Mouse (Mus musculus): ENCODE data around the gene Dnpep. TPM values are rescaled to one million over a fixed set of nuclear protein-coding genes. Genes with fewer than 3 reads are reported as not detected.

Dnpep gene
- total and polyA plus RNA-seq, 3 experiments = 35.0 to 73.8 (median 50.4) TPM

DNA sequence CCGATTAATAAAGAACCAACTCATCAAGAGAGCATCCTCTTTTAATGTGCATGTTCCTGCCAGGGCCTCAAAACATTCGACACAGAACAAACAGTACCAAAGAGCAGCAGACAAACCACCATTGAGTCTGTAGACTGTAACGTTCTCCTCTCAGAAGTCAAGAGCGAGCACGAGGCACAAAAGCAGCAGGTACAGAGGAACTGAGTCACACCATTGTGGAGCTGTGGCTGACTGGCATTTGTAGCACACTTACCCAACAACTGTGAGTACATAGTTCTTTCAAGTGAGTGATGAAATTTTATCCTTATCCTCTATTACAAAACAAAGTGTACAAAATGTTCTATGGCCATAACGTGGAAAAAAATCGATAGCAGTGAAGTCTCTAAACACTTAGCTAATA, 32.9 kb downstream of the Dnpep start:
- Histone ChIP-seq H3K27me3 (replicated peaks) (peaks cover 55% of the 10 kb centered on the region), H3K4me1 (ENCODE audit: control insufficient read depth in 1 of 2, insufficient read depth in 2 of 2) (no peaks in the 10 kb centered on the region), H3K4me2 (ENCODE audit: insufficient read depth, low read depth, poor library complexity, severe bottlenecking) (no peak overlapping the region), H3K4me3 (replicated peaks in 1 of 3; ENCODE audit: low read depth in 2 of 3, low read length in 2 of 3, poor library complexity in 1 of 3) (no peak overlapping the region), H3K9ac (ENCODE audit: insufficient read depth, low read depth) (no peak overlapping the region), H3K36me3 (replicated peaks in 1 of 2; ENCODE audit: control insufficient read depth in 1 of 2, insufficient read depth in 1 of 2, low read length in 1 of 2) (no peaks in the 10 kb centered on the region), H3K27ac (ENCODE audit: insufficient read depth, low read depth) (no peak overlapping the region), H3K9me3 (replicated peaks; ENCODE audit: low read length) (peaks cover 26% of the 10 kb centered on the region), H3K79me2 (replicated peaks; ENCODE audit: control insufficient read depth, extremely low read depth, insufficient read depth, poor library complexity, severe bottlenecking) (no peaks in the 10 kb centered on the region)
- TF ChIP-seq NRF1 (IDR thresholded peaks at IDR 0.05; ENCODE audit: low read depth, low read length) = no peak
- TF ChIP-seq MXI1 (IDR thresholded peaks at IDR 0.05; ENCODE audit: low read depth, low read length) = no peak
- no peak for TF ChIP-seq E2F4 (IDR thresholded peaks at IDR 0.05; ENCODE audit: insufficient replicate concordance, low read depth, low read length)
- no peak for TF ChIP-seq MYC (IDR thresholded peaks at IDR 0.05; ENCODE audit: low read depth, low read length)
- no peak for TF ChIP-seq GABPA (IDR thresholded peaks at IDR 0.05; ENCODE audit: insufficient replicate concordance, low read depth, low read length)
- TF ChIP-seq BHLHE40 (IDR thresholded peaks at IDR 0.05; ENCODE audit: low read depth, low read length) = no peak
- in situ Hi-C loops (cut with MboI; ENCODE audit: low pct_ligation_motif_present, low pct_unique_long_range_greater_than_20kb, low sequenced_read_pairs) (no loop called here), dilution Hi-C loops (cut with MboI; ENCODE audit: extremely low pct_ligation_motif_present, extremely low pct_unique_long_range_greater_than_20kb, low sequenced_read_pairs) (no loop called here)
- no peak for DNase-seq (ENCODE audit: extremely low read depth)

DNA sequence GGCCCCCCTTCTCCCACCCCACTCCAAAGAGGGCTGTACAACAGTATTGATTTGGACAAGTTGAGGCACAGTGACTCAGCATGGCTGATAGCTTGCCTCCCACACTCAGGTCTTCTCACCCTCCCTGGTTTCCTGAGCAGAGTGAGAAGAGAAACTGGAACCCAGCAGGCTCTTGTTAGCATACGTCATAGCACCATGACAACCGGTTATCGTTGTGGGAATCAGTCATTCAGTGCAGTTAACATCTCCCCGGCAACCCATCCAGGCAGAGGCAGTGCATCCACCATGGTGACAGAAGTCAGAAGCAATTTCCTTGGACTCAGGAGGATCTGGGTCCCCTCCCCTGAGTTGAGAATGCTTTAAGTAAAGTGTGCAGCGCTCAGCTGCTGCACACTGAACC, 34.8 kb downstream of the Dnpep start:
- no peaks in the 10 kb centered on the region for H3K4me1 ChIP-seq (ENCODE audit: control insufficient read depth in 1 of 2, insufficient read depth in 2 of 2)
- H3K36me3 ChIP-seq (replicated peaks in 1 of 2; ENCODE audit: control insufficient read depth in 1 of 2, insufficient read depth in 1 of 2, low read length in 1 of 2) = no peaks in the 10 kb centered on the region
- H3K27ac ChIP-seq (ENCODE audit: insufficient read depth, low read depth) = no peak overlapping the region
- no peak overlapping the region for H3K4me2 ChIP-seq (ENCODE audit: insufficient read depth, low read depth, poor library complexity, severe bottlenecking)
- dilution Hi-C loops (cut with MboI; ENCODE audit: extremely low pct_ligation_motif_present, extremely low pct_unique_long_range_greater_than_20kb, low sequenced_read_pairs) = no loop called here
- peaks cover 57% of the 10 kb centered on the region for H3K27me3 ChIP-seq (replicated peaks)
- no peak for TF ChIP-seq MXI1 (IDR thresholded peaks at IDR 0.05; ENCODE audit: low read depth, low read length)
- no peak for TF ChIP-seq E2F4 (IDR thresholded peaks at IDR 0.05; ENCODE audit: insufficient replicate concordance, low read depth, low read length)
- no peak for TF ChIP-seq CHD2 (IDR thresholded peaks at IDR 0.05; ENCODE audit: low read length)
- no peak for TF ChIP-seq ZMIZ1 (IDR thresholded peaks at IDR 0.05; ENCODE audit: low read depth, low read length)
- no peak for TF ChIP-seq POLR2AphosphoS2 (IDR thresholded peaks at IDR 0.05; ENCODE audit: low read depth, low read length)
- no peak for TF ChIP-seq TCF12 (IDR thresholded peaks at IDR 0.05; ENCODE audit: low read depth, low read length)
- H3K9me3 ChIP-seq (replicated peaks; ENCODE audit: low read length) = peaks cover 26% of the 10 kb centered on the region
- no peak overlapping the region for H3K9ac ChIP-seq (ENCODE audit: insufficient read depth, low read depth)
- in situ Hi-C loops (cut with MboI; ENCODE audit: low pct_ligation_motif_present, low pct_unique_long_range_greater_than_20kb, low sequenced_read_pairs) = no loop called here
- H3K4me3 ChIP-seq (replicated peaks in 1 of 3; ENCODE audit: low read depth in 2 of 3, low read length in 2 of 3, poor library complexity in 1 of 3) = no peak overlapping the region
- no peaks in the 10 kb centered on the region for H3K79me2 ChIP-seq (replicated peaks; ENCODE audit: control insufficient read depth, extremely low read depth, insufficient read depth, poor library complexity, severe bottlenecking)
- no peak for DNase-seq (ENCODE audit: extremely low read depth)

DNA sequence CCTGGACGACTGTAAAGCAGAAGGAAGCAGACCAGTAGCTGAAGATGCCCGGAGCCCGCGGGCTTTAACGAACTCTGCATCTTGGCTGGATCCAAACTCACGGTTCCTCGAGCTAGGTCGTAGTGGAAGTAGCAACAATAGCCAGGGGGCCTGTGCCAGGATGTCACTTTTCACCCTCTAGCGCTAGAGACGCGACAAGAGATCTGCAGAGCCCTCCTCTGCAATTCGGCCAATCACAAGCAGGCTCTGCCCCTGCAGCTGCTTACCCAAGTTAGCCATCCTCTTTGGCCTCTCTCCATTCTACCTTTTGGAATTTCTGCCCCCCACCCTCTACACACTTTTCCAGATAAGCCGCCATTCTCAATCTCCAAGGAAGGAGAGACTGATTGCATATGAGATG, 39.6 kb downstream of the Dnpep start, which contains the start of gene Resp18:
TSS of gene Resp18 (minus strand) at position 188 of the 400 bp plus-strand sequence.
- no peaks in the 10 kb centered on the region for H3K79me2 ChIP-seq (replicated peaks; ENCODE audit: control insufficient read depth, extremely low read depth, insufficient read depth, poor library complexity, severe bottlenecking)
- no peaks in the 10 kb centered on the region for H3K36me3 ChIP-seq (replicated peaks in 1 of 2; ENCODE audit: control insufficient read depth in 1 of 2, insufficient read depth in 1 of 2, low read length in 1 of 2)
- no peak within 1 kb of the TSS for H3K27ac ChIP-seq (ENCODE audit: insufficient read depth, low read depth)
- peaks cover 53% of the 10 kb centered on the region for H3K27me3 ChIP-seq (replicated peaks)
- H3K4me3 ChIP-seq (replicated peaks in 1 of 3; ENCODE audit: low read depth in 2 of 3, low read length in 2 of 3, poor library complexity in 1 of 3) = no peak within 1 kb of the TSS
- in situ Hi-C loops (cut with MboI; ENCODE audit: low pct_ligation_motif_present, low pct_unique_long_range_greater_than_20kb, low sequenced_read_pairs) (no loop called here), dilution Hi-C loops (cut with MboI; ENCODE audit: extremely low pct_ligation_motif_present, extremely low pct_unique_long_range_greater_than_20kb, low sequenced_read_pairs) (no loop called here)
- peaks cover 19% of the 10 kb centered on the region for H3K9me3 ChIP-seq (replicated peaks; ENCODE audit: low read length)
- no peaks in the 10 kb centered on the region for H3K4me1 ChIP-seq (ENCODE audit: control insufficient read depth in 1 of 2, insufficient read depth in 2 of 2)
- H3K9ac ChIP-seq (ENCODE audit: insufficient read depth, low read depth) = no peak within 1 kb of the TSS
- no peak within 1 kb of the TSS for H3K4me2 ChIP-seq (ENCODE audit: insufficient read depth, low read depth, poor library complexity, severe bottlenecking)
- DNase-seq (ENCODE audit: extremely low read depth) = no peak
- no peak for TF ChIP-seq RCOR1 (conservative IDR thresholded peaks at IDR 0.05; ENCODE audit: low read depth, low read length)
- TF ChIP-seq KAT2A (IDR thresholded peaks at IDR 0.05; ENCODE audit: insufficient replicate concordance, low read length) = no peak
